ENCODE assay signal across 9 mouse cellular contexts in genomic region chr19:7294098-7294876, GRCm38 (mm10). TPM values are rescaled to one million over a fixed set of nuclear protein-coding genes. Genes with fewer than 3 reads are reported as not detected.
DNase-seq lines count a peak whose midpoint lies in the region; ATAC-seq and TF ChIP-seq lines count a peak whose summit lies in the region.
"Had no signal": no experiment of that assay in that cellular context is flagged by ENCODE, and none has a peak within 500 bp of the region (broad histone marks: within the 10 kb centered on the region; RNA-seq: fewer than 3 reads in every experiment).

No protein-coding gene starts in this region.

- ATAC-seq in heart, embryonic 12.5 days (ENCODE audit: insufficient number of reproducible peaks, low FRiP score) = peak; percentile 49; the same call in 1 of the 2 replicates
- no peak for ATAC-seq in limb, embryonic 15.5 days (ENCODE audit: insufficient number of reproducible peaks, low FRiP score, low TSS enrichment, low read depth)
- ATAC-seq in cerebellum, adult (ENCODE audit: insufficient number of reproducible peaks, low FRiP score, low TSS enrichment) = no peak
- ATAC-seq: forebrain, embryonic 16.5 days had no signal

- H3K4me3 ChIP-seq in heart, embryonic 12.5 days = no peak overlapping the region
- H3K4me3 ChIP-seq in spleen, adult 2 months (ENCODE audit: extremely low read depth, insufficient read depth, insufficient read length) = peak overlapping the region; percentile 66
- H3K4me3 ChIP-seq in limb, embryonic 15.5 days = no peak overlapping the region

- peaks cover 61% of the 10 kb centered on the region for H3K4me1 ChIP-seq in heart, embryonic 12.5 days (replicated peaks)
- peaks cover 16% of the 10 kb centered on the region; the same call in 1 of the 2 replicates for H3K4me1 ChIP-seq in spleen, adult 2 months (ENCODE audit: control insufficient read depth, insufficient read depth, insufficient read length)
- H3K4me1 ChIP-seq in limb, embryonic 15.5 days = peaks cover 41% of the 10 kb centered on the region

- no peak for TF ChIP-seq CTCF in spleen, adult 2 months (IDR thresholded peaks at IDR 0.05; ENCODE audit: extremely low read depth, insufficient read depth, insufficient read length, insufficient replicate concordance)

- DNase-seq in heart, adult 8-10 months (ENCODE audit: low spot score) = no peak
- DNase-seq in spleen, adult 2 months (ENCODE audit: low read depth in 1 of 2, low spot score in 2 of 2) = peak in 1 of 2 experiments; percentile 18
- no peak for DNase-seq in spleen, adult 12 weeks (ENCODE audit: low spot score)
- peak; percentile 51 for DNase-seq in thymus, postnatal 14 days
- DNase-seq in adrenal gland, adult 2 months = no peak

- H3K36me3 ChIP-seq in heart, embryonic 12.5 days = 0 out of 2 replicates have a peak, but pooled peaks cover 2% of the 10 kb centered on the region
- peaks cover 7% of the 10 kb centered on the region; the same call in 1 of the 2 replicates for H3K36me3 ChIP-seq in spleen, adult 2 months (ENCODE audit: control insufficient read depth, insufficient read depth, low read length)
- H3K36me3 ChIP-seq in limb, embryonic 15.5 days = peaks cover 12% of the 10 kb centered on the region; the same call in 1 of the 2 replicates

- no peaks in the 10 kb centered on the region for H3K27me3 ChIP-seq in heart, embryonic 12.5 days (replicated peaks)
- H3K27me3 ChIP-seq in spleen, adult 2 months (ENCODE audit: control insufficient read depth, insufficient read depth, low read length) = no peaks in the 10 kb centered on the region
- no peaks in the 10 kb centered on the region for H3K27me3 ChIP-seq in limb, embryonic 15.5 days

- no peaks in the 10 kb centered on the region for H3K9me3 ChIP-seq in heart, embryonic 12.5 days (replicated peaks)
- no peaks in the 10 kb centered on the region for H3K9me3 ChIP-seq in limb, embryonic 15.5 days

- 0 out of 2 replicates have a peak overlapping the region, but pooled peaks have one; percentile 33 for H3K9ac ChIP-seq in heart, embryonic 12.5 days
- H3K9ac ChIP-seq in limb, embryonic 15.5 days = no peak overlapping the region

- peak overlapping the region; percentile 51 for H3K4me2 ChIP-seq in heart, embryonic 12.5 days
- H3K4me2 ChIP-seq in limb, embryonic 15.5 days = no peak overlapping the region

- peak overlapping the region; percentile 9; the same call in 1 of the 2 replicates for H3K27ac ChIP-seq in heart, embryonic 12.5 days (ENCODE audit: poor library complexity, severe bottlenecking)
- H3K27ac ChIP-seq in spleen, adult 2 months (ENCODE audit: insufficient read depth, low read length) = peak overlapping the region; percentile 84
- peak overlapping the region; percentile 63 for H3K27ac ChIP-seq in limb, embryonic 15.5 days

- no peak for TF ChIP-seq POLR2A in spleen, adult 2 months (IDR thresholded peaks at IDR 0.05; ENCODE audit: low read depth, low read length)

- WGBS in heart, embryonic 12.5 days = 60% methylated on average over 8 of the region's 8 CpGs
- 39% methylated on average over 8 of the region's 8 CpGs for WGBS in spleen, adult 2 months
- WGBS in limb, embryonic 15.5 days = 62% methylated on average over 8 of the region's 8 CpGs

RNA-seq across cellular contexts. Expression of gene Rcor2, which starts 27.2 kb away (rescaled TPM):
- polyA plus RNA-seq in heart, embryonic 12.5 days (2016; fragmentation: Nextera tagmentation; extraction: Ambion mirVana) = 16.3 and 16.5 TPM in 2 replicates
- 10 to 100 TPM in 1 of 4 experiments, 1 to 10 TPM in 3; 5.5 to 12.7 (median 7.3) TPM for total RNA-seq in heart, adult 8-10 months (2022)
- polyA plus RNA-seq in spleen, adult 2 months (2012; rRNA removed) = 1.8 and 3.5 TPM in 2 replicates
- 16.9 TPM in 2 replicates for polyA plus RNA-seq in limb, embryonic 15.5 days (2015; fragmentation: Nextera tagmentation; extraction: Ambion mirVana)
- total RNA-seq in adrenal gland, adult 2 months (2021) = 1 to 10 TPM; 1.9 to 6.3 TPM
- 4.7 and 7.4 TPM in 2 replicates for polyA plus RNA-seq in adrenal gland, adult 2 months (2012; rRNA removed)

RNA-seq across cellular contexts. Expression of gene Mark2, which starts 47.4 kb away (rescaled TPM):
- 40.8 and 49.3 TPM in 2 replicates for polyA plus RNA-seq in heart, embryonic 12.5 days (2016; fragmentation: Nextera tagmentation; extraction: Ambion mirVana)
- 10 to 100 TPM; 44.5 to 54.2 (median 47.1) TPM for total RNA-seq in heart, adult 8-10 months (2022)
- 84.8 and 111 TPM in 2 replicates for polyA plus RNA-seq in spleen, adult 2 months (2012; rRNA removed)
- 41.1 and 46.4 TPM in 2 replicates for polyA plus RNA-seq in limb, embryonic 15.5 days (2015; fragmentation: Nextera tagmentation; extraction: Ambion mirVana)
- total RNA-seq in adrenal gland, adult 2 months (2021) = 10 to 100 TPM; 70.2 to 71.5 TPM
- polyA plus RNA-seq in adrenal gland, adult 2 months (2012; rRNA removed) = 104 and 124 TPM in 2 replicates

RNA-seq across cellular contexts. Expression of gene Naa40, which starts 53.3 kb away (rescaled TPM):
- polyA plus RNA-seq in heart, embryonic 12.5 days (2016; fragmentation: Nextera tagmentation; extraction: Ambion mirVana) = 64.1 and 66.3 TPM in 2 replicates
- 10 to 100 TPM; 11.7 to 21.1 (median 17.1) TPM for total RNA-seq in heart, adult 8-10 months (2022)
- 20.5 and 25.1 TPM in 2 replicates for polyA plus RNA-seq in spleen, adult 2 months (2012; rRNA removed)
- polyA plus RNA-seq in limb, embryonic 15.5 days (2015; fragmentation: Nextera tagmentation; extraction: Ambion mirVana) = 43.4 and 45.0 TPM in 2 replicates
- total RNA-seq in adrenal gland, adult 2 months (2021) = 10 to 100 TPM; 18.5 to 19.9 TPM
- polyA plus RNA-seq in adrenal gland, adult 2 months (2012; rRNA removed) = 18.0 and 19.9 TPM in 2 replicates

Comparison
In these comparisons a context has a peak if more than half of its experiments do, and no peak if none do; other contexts are left out.
1. H3K27ac ChIP-seq: peak in every context shown above with its lines; median percentile 84 in spleen, adult 2 months; 63 in limb, embryonic 15.5 days; 9 in heart, embryonic 12.5 days.